Mouse (Mus musculus): Measurements from ENCODE around the gene Ltb4r1.

DNA sequence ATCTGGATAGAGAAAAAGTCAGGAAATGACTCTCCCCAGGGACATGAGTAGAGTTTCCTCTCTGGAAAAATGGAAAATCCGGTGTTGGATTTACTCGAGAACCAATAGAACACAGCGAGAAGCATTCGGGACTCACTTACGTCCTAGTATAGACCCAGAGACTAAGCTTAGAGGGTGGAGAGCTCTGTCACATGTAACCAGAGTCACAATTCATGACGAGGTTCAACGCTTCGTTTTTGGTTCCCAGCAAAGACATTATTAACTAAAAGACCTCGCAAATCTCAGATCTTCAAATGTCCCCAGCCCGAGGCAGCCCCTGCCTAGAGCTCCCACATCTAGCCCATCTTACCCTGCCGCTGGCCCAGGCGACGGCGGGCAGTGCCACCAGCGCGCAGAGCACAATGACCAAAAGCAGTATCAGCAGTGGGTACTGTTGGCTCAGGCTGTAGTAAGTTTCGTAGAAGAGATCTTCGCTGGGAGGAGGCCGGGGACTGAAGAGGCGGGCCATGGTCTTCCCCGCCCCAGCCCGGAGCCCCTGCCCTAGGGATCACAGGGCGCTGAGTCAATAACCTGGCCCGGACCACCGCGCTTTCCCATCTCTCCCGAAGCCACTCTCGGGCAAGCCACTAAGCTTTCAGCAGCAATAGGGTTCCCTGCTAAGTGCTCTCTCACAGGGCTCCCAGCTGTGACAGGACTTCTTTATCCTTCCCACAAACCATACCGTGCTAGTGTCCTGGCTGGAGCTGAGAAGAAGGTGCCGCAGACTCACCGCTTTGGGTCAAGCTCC, 17.6 kb downstream of the Ltb4r1 start:
- no peak for TF ChIP-seq CTCF (conservative IDR thresholded peaks at IDR 0.05; ENCODE audit: insufficient read depth, insufficient read length, low read depth, low read length)
- TF ChIP-seq POLR2A (IDR thresholded peaks at IDR 0.05; ENCODE audit: low read depth, low read length) = no peak
